Mouse (Mus musculus) heart, embryonic 14.5 days (tissue): ENCODE measurements at regions not wholly inside any gene's neighbourhood (a gene's known extent, or its start where the extent isn't known, plus 50 kb on each side); places are given as distances from the start of the nearest gene placed in this dataset.

Experiments
- ATAC-seq: fragments of 200-750 bp; cut with Nextera tagmentation; 2 replicates; pipeline ENCODE4 v1.8.0; 2017; ENCODE audit warnings: low read depth, moderate TSS enrichment; ENCODE audit not compliant: insufficient number of reproducible peaks, insufficient read depth, low FRiP score
- H3K27ac ChIP-seq, 2 experiments: fragments of 200-500 bp in 1 of 2; fragments of 300-500 bp in 1 of 2; sonication (generic) in 1 of 2; replicated peaks in 1 of 2; 2 replicates each; pipeline ENCODE4 v1.5.1; 2012 to 2014; ENCODE audit warnings: low read depth in 2 of 2, low read length in 2 of 2, control low read depth in 1 of 2, mild to moderate bottlenecking in 1 of 2, mixed read lengths in 1 of 2; ENCODE audit not compliant: control insufficient read depth in 1 of 2, insufficient read depth in 1 of 2
- H3K27me3 ChIP-seq: fragments of 300-500 bp; sonication (generic); 2 replicates; pipeline ENCODE4 v1.6.1; 2014; ENCODE audit warnings: mild to moderate bottlenecking, low read length, control low read depth; ENCODE audit not compliant: control insufficient read depth, insufficient read depth
- H3K36me3 ChIP-seq: fragments of 300-500 bp; sonication (generic); 2 replicates; pipeline ENCODE4 v1.6.1; 2014; ENCODE audit warnings: mild to moderate bottlenecking, control low read depth, low read length, mixed read lengths; ENCODE audit not compliant: control insufficient read depth, insufficient read depth
- H3K4me1 ChIP-seq, 2 experiments: fragments of 200-500 bp in 1 of 2; fragments of 300-500 bp in 1 of 2; sonication (generic) in 1 of 2; 2 replicates each; pipeline ENCODE4 v1.6.1; 2012 to 2014; ENCODE audit warnings: low read length in 2 of 2, control low read depth in 1 of 2, mixed read lengths in 1 of 2; ENCODE audit not compliant: control insufficient read depth in 2 of 2, insufficient read depth in 2 of 2
- H3K4me2 ChIP-seq: fragments of 300-500 bp; sonication (generic); 2 replicates; pipeline ENCODE4 v1.6.1; 2014; ENCODE audit warnings: mild to moderate bottlenecking, low read length
- H3K4me3 ChIP-seq, 2 experiments: fragments of 200-500 bp in 1 of 2; fragments of 300-500 bp in 1 of 2; sonication (generic) in 1 of 2; 2 replicates each; pipeline ENCODE4 v1.5.1; 2012 to 2014; ENCODE audit warnings: low read length in 2 of 2, mild to moderate bottlenecking in 2 of 2, control low read depth in 1 of 2, low read depth in 1 of 2, moderate library complexity in 1 of 2; ENCODE audit not compliant: control insufficient read depth in 1 of 2, insufficient read depth in 1 of 2
- H3K9ac ChIP-seq: fragments of 300-500 bp; sonication (generic); 2 replicates; pipeline ENCODE4 v1.6.1; 2014; ENCODE audit warnings: mild to moderate bottlenecking, low read length
- H3K9me3 ChIP-seq: fragments of 300-500 bp; sonication (generic); 2 replicates; pipeline ENCODE4 v1.6.1; 2016; ENCODE audit warnings: low read length, control low read depth; ENCODE audit not compliant: control insufficient read depth
- WGBS: fragments of 180-500 bp; shearing (Covaris S2); extraction: QIAGEN DNeasy Blood & Tissue Kit; methylation state at CpG from one replicate; pipeline ENCODE4 v1.1.7; 2014; 5-methylcytosine and 5-hydroxymethylcytosine counted together

DNA sequence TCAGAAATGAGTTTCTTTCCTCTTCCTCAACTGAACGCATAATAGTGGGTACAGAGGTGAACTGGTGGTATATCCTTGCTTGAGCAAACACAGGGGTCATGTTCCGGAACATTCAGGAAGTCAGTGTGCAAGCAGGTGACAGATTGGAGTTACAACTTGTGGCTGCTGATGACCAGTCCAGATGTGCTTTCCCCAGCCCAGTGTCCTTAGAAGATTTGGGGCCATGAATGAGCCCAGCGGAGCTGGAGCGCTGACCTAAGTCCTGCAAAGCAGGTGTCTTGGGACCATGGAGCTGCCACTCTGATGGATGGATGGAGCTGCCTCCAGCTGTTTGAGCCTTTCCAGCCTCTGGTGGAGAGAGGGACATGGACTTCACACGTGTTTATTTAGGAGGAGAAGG is 72.6 kb upstream of the Intu start:
- H3K4me3 ChIP-seq: no peak overlapping the region
- H3K4me1 ChIP-seq: peaks cover 4 to 8% of the 10 kb centered on the region in 2 experiments
- H3K4me2 ChIP-seq: no peak overlapping the region
- H3K36me3 ChIP-seq: no peaks in the 10 kb centered on the region
- whole genome bisulfite sequencing: 76% methylated on average over 5 of the region's 5 CpGs
- H3K27ac ChIP-seq: no peak overlapping the region
- no peak overlapping the region for H3K9ac ChIP-seq
- no peak for ATAC-seq
- no peaks in the 10 kb centered on the region for H3K9me3 ChIP-seq
- no peaks in the 10 kb centered on the region for H3K27me3 ChIP-seq

GRCm38 (mm10) chr3:40463446-40463845 is 67.6 kb upstream of the Intu start:
- no peaks in the 10 kb centered on the region for H3K4me1 ChIP-seq
- 55% methylated on average over 5 of the region's 5 CpGs for WGBS
- ATAC-seq: no peak

GRCm38 (mm10) chr3:40470101-40470500 is 61.0 kb upstream of the Intu start:
- no peak for ATAC-seq
- Histone ChIP-seq H3K4me2 (no peak overlapping the region), H3K9ac (no peak overlapping the region), H3K4me1 (no peaks in the 10 kb centered on the region), H3K27me3 (no peaks in the 10 kb centered on the region), H3K27ac (no peak overlapping the region), H3K36me3 (no peaks in the 10 kb centered on the region), H3K4me3 (no peak overlapping the region), H3K9me3 (no peaks in the 10 kb centered on the region)
- 62% methylated on average over 6 of the region's 6 CpGs for WGBS

More at GRCm38 (mm10) chr3:40463446-40463845, 67.6 kb upstream of the Intu start:
- Histone ChIP-seq H3K27me3 (no peaks in the 10 kb centered on the region), H3K9ac (no peak overlapping the region), H3K27ac (no peak overlapping the region), H3K4me3 (no peak overlapping the region), H3K36me3 (no peaks in the 10 kb centered on the region), H3K9me3 (no peaks in the 10 kb centered on the region), H3K4me2 (no peak overlapping the region)

DNA sequence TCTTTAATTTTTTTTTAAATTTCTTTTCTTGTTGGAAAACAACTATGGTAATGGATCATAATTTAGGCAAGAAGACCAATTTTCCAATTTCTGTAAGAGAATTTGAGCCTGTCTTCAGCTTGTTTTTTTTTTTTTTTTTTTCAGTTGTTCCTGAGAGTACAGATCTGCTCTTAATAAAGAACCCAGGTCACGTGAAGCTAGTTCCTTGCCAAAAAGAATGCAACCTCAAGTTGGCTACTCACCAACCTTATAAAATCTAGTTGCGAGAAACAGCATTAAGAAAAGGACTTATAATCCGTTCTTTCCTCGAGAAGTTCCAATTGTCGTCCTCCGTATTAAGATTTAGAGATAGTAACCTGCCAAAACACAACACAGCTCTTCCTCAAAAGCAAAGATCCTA is 58.3 kb upstream of the Intu start:
- H3K4me3 ChIP-seq: no peak overlapping the region
- no peaks in the 10 kb centered on the region for H3K9me3 ChIP-seq
- no peaks in the 10 kb centered on the region for H3K36me3 ChIP-seq
- H3K4me1 ChIP-seq: no peaks in the 10 kb centered on the region
- H3K27me3 ChIP-seq: no peaks in the 10 kb centered on the region
- H3K27ac ChIP-seq: no peak overlapping the region
- no peak overlapping the region for H3K4me2 ChIP-seq
- ATAC-seq: no peak
- no peak overlapping the region for H3K9ac ChIP-seq
- 79% methylated on average over 6 of the region's 6 CpGs for WGBS

DNA sequence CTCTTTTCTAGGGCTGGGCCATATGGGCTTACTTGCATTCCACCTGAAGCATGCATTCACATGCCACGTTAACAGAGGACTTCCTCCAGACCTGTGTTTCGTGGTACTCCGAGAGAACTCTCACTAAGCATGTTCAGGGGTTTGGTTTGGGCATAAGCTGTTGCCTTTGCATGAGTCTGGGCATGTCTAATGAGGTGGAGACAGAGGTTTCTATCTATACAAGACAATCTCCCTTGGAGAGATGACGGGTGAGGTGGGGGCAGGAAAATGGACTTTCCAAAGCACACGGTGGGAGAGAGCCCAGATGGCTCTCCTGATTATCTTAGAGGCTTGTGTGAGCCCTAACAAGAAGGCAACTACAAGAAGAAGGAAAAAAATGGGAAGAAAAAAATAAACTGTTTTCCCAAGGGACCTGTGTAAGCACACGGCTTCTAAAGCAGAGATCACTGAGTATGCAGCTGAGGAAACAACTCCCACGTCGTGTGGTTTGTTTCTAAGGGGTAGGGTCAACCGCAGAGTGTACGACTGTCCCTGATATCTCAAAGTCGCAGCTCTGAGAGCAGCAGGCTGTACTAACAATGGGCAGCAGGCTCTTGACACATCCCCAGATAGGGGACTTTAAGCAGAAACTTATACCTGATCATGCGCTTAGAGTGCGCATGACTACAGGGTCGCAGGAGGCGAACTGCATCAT is 50.7 kb upstream of the Intu start:
- no peak for ATAC-seq
- H3K9ac ChIP-seq: no peak overlapping the region
- WGBS: 52% methylated on average over 15 of the region's 15 CpGs

More for the DNA sequence above, 50.7 kb upstream of the Intu start:
- Histone ChIP-seq H3K36me3 (no peaks in the 10 kb centered on the region), H3K27me3 (no peaks in the 10 kb centered on the region), H3K4me2 (no peak overlapping the region), H3K9me3 (no peaks in the 10 kb centered on the region), H3K27ac (no peak overlapping the region), H3K4me1 (no peaks in the 10 kb centered on the region; a peak in 1 of 4 replicates), H3K4me3 (no peak overlapping the region)
